Mouse (Mus musculus) megakaryocyte, embryonic 14.5 days (primary cell): Measurements from ENCODE around the gene Lztr1. TPM values are rescaled to one million over a fixed set of nuclear protein-coding genes. Genes with fewer than 3 reads are reported as not detected.
A peak's percentile ranks its signal among the peaks of the same experiment; 100 is the strongest.

ENCODE experiments used
- H3K27me3 ChIP-seq: replicated peaks from 2 replicates; pipeline ENCODE3; 2012; ENCODE audit warnings: inconsistent platforms
- H3K36me3 ChIP-seq: replicated peaks from 2 replicates; pipeline ENCODE3; 2012; ENCODE audit warnings: low read length, inconsistent platforms, mixed read lengths
- H3K4me1 ChIP-seq: 2 replicates; pipeline ENCODE4 v1.6.1; 2012; ENCODE audit warnings: inconsistent platforms
- H3K4me3 ChIP-seq: replicated peaks from 2 replicates; pipeline ENCODE3; 2012; ENCODE audit warnings: moderate library complexity, mild to moderate bottlenecking, inconsistent platforms
- H3K9me3 ChIP-seq: 2 replicates; pipeline ENCODE4 v1.6.1; 2012; ENCODE audit warnings: inconsistent platforms
- FLI1 ChIP-seq: IDR thresholded peaks from 2 replicates; pipeline ENCODE4 v1.6.1; 2012; ENCODE audit warnings: low read length, inconsistent platforms, mixed read lengths
- GATA1 ChIP-seq: IDR thresholded peaks from 3 replicates; pipeline ENCODE4 v1.6.1; 2012; ENCODE audit warnings: mixed read lengths, low read length, inconsistent platforms, borderline replicate concordance
- polyA plus RNA-seq: library from polyadenylated mRNA; stranded (reverse); fragments of >175 nt; gene quantifications from 2 replicates; pipeline ENCODE4 v1.2.3, GENCODE M21; 2012; ENCODE audit warnings: low replicate concordance; ENCODE audit not compliant: insufficient read depth

The Lztr1 gene
- polyA plus RNA-seq, 1 experiment, result 8.5 TPM

DNA sequence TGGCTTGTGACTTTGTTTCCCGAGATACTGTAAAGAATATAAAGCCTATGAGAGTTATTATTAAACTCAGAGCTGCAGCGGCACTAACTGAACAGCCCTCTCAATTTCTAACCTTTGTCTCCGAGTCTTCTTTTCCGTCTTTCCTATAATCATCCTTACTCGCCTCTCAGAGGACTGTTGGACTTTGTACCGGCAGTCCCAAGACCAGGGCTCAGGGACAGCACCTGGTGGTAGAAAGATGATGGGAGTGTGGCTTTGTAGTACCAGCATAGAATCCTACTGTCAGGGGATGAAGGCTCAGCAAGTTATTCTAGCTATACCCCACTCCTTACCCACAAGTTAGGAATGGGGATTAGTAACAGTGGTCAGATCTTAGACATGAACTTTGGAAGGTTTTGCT is 17.7 kb downstream of the Lztr1 start:
- peaks cover 24% of the 10 kb centered on the region for H3K4me1 ChIP-seq
- H3K36me3 ChIP-seq, result peaks cover 80% of the 10 kb centered on the region
- TF ChIP-seq GATA1 (no peak), FLI1 (no peak)
- H3K9me3 ChIP-seq, result no peaks in the 10 kb centered on the region
- no peak overlapping the region for H3K4me3 ChIP-seq
- H3K27me3 ChIP-seq, result no peaks in the 10 kb centered on the region

- Histone ChIP-seq H3K36me3 (peaks cover 66% of the 10 kb centered on the region), H3K4me1 (peaks cover 36% of the 10 kb centered on the region), H3K9me3 (no peaks in the 10 kb centered on the region), H3K4me3 (no peak overlapping the region), H3K27me3 (no peaks in the 10 kb centered on the region)
- TF ChIP-seq FLI1 (no peak), GATA1 (no peak)
These were observed 19.1 kb downstream of the Lztr1 start for GRCm38 (mm10) chr16:17527606-17528005.

- Histone ChIP-seq H3K36me3 (peaks cover 60% of the 10 kb centered on the region), H3K4me1 (peaks cover 38% of the 10 kb centered on the region), H3K4me3 (no peak overlapping the region), H3K9me3 (no peaks in the 10 kb centered on the region), H3K27me3 (no peaks in the 10 kb centered on the region)
- TF ChIP-seq FLI1 (no peak), GATA1 (no peak)
These were observed 19.8 kb downstream of the Lztr1 start for GRCm38 (mm10) chr16:17528276-17528675.

DNA sequence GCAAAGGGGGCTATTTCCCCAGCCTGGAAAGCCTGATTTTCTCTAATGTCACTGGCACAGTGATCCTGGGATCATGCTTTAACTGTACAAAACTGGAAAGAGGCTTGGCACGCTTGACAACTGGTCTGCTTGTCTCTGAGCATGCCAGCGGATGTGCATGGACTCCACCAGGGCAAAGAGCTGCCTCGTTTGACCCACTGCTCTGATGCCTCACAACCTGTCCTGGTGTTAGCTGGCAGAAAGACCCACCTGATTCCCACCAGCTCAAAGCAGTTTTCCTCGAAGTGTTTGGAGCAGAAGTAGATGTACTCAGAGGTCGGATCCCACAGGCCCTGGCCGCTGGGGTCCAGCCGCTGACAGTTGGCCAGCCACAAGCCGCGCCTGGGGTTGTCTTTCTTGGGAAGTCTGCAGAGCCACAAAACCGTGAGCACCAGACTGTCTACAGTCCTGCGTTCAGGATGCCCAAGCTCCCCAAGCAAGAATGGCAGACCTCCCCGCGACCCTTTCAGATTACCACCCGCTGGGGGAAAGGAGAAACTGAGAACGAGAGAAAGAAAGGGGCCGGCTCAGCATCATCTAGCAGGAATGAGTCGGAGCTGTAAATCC is 21.6 kb downstream of the Lztr1 start:
- peak overlapping the region; percentile 98 for H3K4me3 ChIP-seq
- H3K9me3 ChIP-seq, result no peaks in the 10 kb centered on the region
- H3K4me1 ChIP-seq, result peaks cover 38% of the 10 kb centered on the region
- H3K36me3 ChIP-seq, result peaks cover 43% of the 10 kb centered on the region
- no peaks in the 10 kb centered on the region for H3K27me3 ChIP-seq
- TF ChIP-seq FLI1, result no peak
- no peak for TF ChIP-seq GATA1

DNA sequence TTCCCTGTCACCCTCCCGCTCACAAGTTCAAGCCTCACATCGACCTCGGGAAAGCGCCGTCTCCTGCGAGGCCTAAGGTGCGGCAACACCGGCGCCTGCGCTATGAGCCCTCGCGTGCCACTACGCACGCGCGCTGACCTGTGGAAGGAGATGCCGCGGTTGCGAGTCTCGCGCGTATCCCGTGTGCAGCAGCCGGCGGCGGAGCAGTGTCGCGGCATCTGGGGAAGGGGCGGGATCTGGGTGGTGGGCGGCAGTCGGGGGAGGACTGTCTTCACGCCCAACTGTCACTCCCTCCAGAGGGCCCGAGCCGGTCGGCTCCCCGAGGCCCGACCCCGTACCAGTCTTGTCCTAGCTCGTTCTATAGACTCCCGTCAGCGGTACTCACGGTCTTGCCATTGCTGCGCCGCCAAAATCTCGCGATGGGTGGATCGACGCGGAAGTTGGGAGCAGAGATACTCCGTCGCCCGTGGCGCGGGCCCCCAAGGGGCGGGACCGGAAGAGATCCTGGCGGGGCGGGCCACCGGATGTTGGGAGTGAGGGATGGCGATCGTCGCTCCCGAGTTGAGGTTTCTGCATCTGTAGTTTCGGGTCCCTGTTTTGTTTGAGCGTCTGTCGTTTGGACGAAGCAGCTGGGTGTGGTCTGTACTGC is 22.3 kb downstream of the Lztr1 start, which contains the start of gene Thap7:
Thap7 (minus strand) TSS at position 497 of the 649 bp plus-strand sequence.
- peak; percentile 66; the same call in 1 of the 2 replicates for TF ChIP-seq FLI1
- no peak for TF ChIP-seq GATA1
- Histone ChIP-seq H3K4me1 (peaks cover 38% of the 10 kb centered on the region), H3K36me3 (peaks cover 36% of the 10 kb centered on the region), H3K4me3 (peak within 1 kb of the TSS; percentile 98), H3K27me3 (no peaks in the 10 kb centered on the region), H3K9me3 (no peaks in the 10 kb centered on the region)

GRCm38 (mm10) chr16:17532271-17532670 is 23.8 kb downstream of the Lztr1 start:
- peaks cover 2% of the 10 kb centered on the region for H3K27me3 ChIP-seq
- H3K36me3 ChIP-seq, result peaks cover 21% of the 10 kb centered on the region
- peak overlapping the region; percentile 42 for H3K4me3 ChIP-seq
- H3K4me1 ChIP-seq, result peaks cover 38% of the 10 kb centered on the region
- H3K9me3 ChIP-seq, result peaks cover 4% of the 10 kb centered on the region
- TF ChIP-seq GATA1 (no peak), FLI1 (no peak)

GRCm38 (mm10) chr16:17532676-17533329 is 24.3 kb downstream of the Lztr1 start:
- no peak for TF ChIP-seq FLI1
- TF ChIP-seq GATA1, result no peak
- peaks cover 4% of the 10 kb centered on the region for H3K9me3 ChIP-seq
- H3K4me3 ChIP-seq, result no peak overlapping the region
- peaks cover 16% of the 10 kb centered on the region for H3K36me3 ChIP-seq
- H3K27me3 ChIP-seq, result peaks cover 2% of the 10 kb centered on the region
- peaks cover 38% of the 10 kb centered on the region for H3K4me1 ChIP-seq

DNA sequence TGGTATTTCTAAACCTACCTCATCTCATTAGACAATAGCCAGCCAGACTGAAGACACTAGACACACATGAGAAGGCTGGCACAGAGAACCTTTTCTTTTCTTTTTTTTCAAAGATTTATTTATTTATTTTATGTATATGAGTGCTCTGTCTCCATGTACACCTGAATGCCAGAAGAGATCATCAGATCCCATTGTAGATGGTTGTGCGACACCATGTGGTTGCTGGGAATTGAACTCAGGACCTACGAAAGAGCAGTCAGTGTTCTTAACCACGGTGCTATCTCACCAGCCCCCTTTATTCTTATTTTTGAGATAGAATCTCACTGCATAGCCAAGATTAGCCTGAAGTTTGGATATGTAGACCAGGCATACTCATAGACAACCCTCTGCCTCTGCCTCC is 28.1 kb downstream of the Lztr1 start:
- H3K4me3 ChIP-seq, result no peak overlapping the region
- H3K36me3 ChIP-seq, result no peaks in the 10 kb centered on the region
- H3K9me3 ChIP-seq, result peaks cover 4% of the 10 kb centered on the region
- TF ChIP-seq GATA1, result no peak
- no peak for TF ChIP-seq FLI1
- H3K4me1 ChIP-seq, result peaks cover 12% of the 10 kb centered on the region
- H3K27me3 ChIP-seq, result peaks cover 13% of the 10 kb centered on the region

GRCm38 (mm10) chr16:17542632-17543031 is 34.1 kb downstream of the Lztr1 start:
- Histone ChIP-seq H3K27me3 (peaks cover 15% of the 10 kb centered on the region), H3K9me3 (peaks cover 5% of the 10 kb centered on the region), H3K4me1 (peaks cover 13% of the 10 kb centered on the region), H3K4me3 (peak overlapping the region; percentile 28), H3K36me3 (no peaks in the 10 kb centered on the region)
- no peak for TF ChIP-seq GATA1
- TF ChIP-seq FLI1, result no peak

DNA sequence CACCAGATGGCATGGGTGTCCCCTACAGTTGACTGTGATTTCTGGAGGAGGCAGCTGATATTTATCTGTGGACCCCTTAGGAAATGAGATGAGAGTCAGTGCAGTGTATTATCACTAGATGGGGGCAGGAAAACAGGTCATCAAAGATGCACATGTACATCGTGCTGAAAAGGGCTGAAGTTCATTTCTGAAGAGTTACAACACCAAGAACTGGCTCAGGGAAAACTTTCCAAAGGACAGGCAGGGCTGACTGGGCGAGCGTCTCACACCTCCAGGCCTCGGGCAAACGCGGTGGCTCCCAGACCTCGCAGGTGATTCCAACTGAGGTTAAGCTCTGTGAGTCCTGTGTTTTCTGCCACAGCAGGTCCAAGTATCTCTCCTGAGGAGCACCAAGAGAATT is 44.3 kb downstream of the Lztr1 start:
- Histone ChIP-seq H3K36me3 (no peaks in the 10 kb centered on the region), H3K27me3 (peaks cover 45% of the 10 kb centered on the region), H3K9me3 (peaks cover under 1% of the 10 kb centered on the region; the same call in 1 of the 2 replicates), H3K4me1 (peaks cover 31% of the 10 kb centered on the region), H3K4me3 (no peak overlapping the region)
- TF ChIP-seq FLI1 (no peak), GATA1 (no peak)
